Mouse (Mus musculus): ENCODE results near the gene Riox2. TPM values are rescaled to one million over a fixed set of nuclear protein-coding genes. Genes with fewer than 3 reads are reported as not detected.

The Riox2 gene
- polyA plus RNA-seq, 1 experiment from 2014 or later: 26.6 TPM

DNA sequence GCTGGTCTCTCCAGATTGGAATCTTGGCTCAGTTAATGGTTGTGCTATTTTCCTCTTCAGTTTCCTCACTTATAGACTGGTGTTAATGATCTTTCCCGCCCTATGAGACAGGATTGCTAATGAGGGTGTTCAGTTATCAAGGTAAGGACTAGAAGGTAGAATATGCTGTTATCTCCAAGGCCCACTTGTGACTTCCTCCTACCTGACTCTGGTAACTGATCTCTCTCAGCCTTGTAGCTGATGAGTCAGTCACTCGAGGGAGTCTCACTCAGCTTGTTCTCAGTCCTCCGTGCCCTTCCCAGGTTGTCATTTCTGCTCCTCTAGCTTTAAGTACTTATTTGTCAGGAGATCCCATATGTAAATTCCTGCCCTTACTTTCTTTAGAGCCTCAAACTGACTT, 6.4 kb downstream of the Riox2 start:
- peaks cover 10% of the 10 kb centered on the region for H3K36me3 ChIP-seq (ENCODE audit: insufficient read depth, low read length)
- peaks cover under 1% of the 10 kb centered on the region; the same call in 1 of the 2 replicates for H3K4me1 ChIP-seq (replicated peaks; ENCODE audit: insufficient read depth, low read length)
- no peaks in the 10 kb centered on the region for H3K27me3 ChIP-seq (ENCODE audit: insufficient read depth, low read length)
- 84% methylated on average over 3 of the region's 3 CpGs for WGBS
- H3K27ac ChIP-seq: no peak overlapping the region
- no peak for TF ChIP-seq CTCF (IDR thresholded peaks at IDR 0.05; ENCODE audit: low read depth)
- no peak overlapping the region for H3K9ac ChIP-seq (ENCODE audit: low read depth, low read length)
- no peak overlapping the region for H3K4me2 ChIP-seq (ENCODE audit: low read length)
- H3K4me3 ChIP-seq (replicated peaks; ENCODE audit: low read depth, low read length): no peak overlapping the region
- DNase-seq (ENCODE audit: low spot score) (no peak), ATAC-seq (replicated peaks; ENCODE audit: low FRiP score, low read depth) (no peak)
- H3K9me3 ChIP-seq (replicated peaks; ENCODE audit: low read length): no peaks in the 10 kb centered on the region

- H3K4me1 ChIP-seq (replicated peaks; ENCODE audit: insufficient read depth, low read length): no peaks in the 10 kb centered on the region
- H3K27me3 ChIP-seq (ENCODE audit: insufficient read depth, low read length): no peaks in the 10 kb centered on the region
- 40% methylated on average over 7 of the region's 7 CpGs for WGBS
- no peak overlapping the region for H3K4me2 ChIP-seq (ENCODE audit: low read length)
- H3K9me3 ChIP-seq (replicated peaks; ENCODE audit: low read length): no peaks in the 10 kb centered on the region
- H3K27ac ChIP-seq: no peak overlapping the region
- ATAC-seq (replicated peaks; ENCODE audit: low FRiP score, low read depth) (peak; percentile 33; the same call in 1 of the 2 replicates), DNase-seq (ENCODE audit: low spot score) (no peak)
- H3K4me3 ChIP-seq (replicated peaks; ENCODE audit: low read depth, low read length): no peak overlapping the region
- TF ChIP-seq CTCF (IDR thresholded peaks at IDR 0.05; ENCODE audit: low read depth): no peak
- H3K9ac ChIP-seq (ENCODE audit: low read depth, low read length): no peak overlapping the region
- H3K36me3 ChIP-seq (ENCODE audit: insufficient read depth, low read length): peaks cover 31% of the 10 kb centered on the region
Measured at GRCm38 (mm10) chr16:59487239-59487638, 15.7 kb downstream of the Riox2 start.

- no peak overlapping the region for H3K4me2 ChIP-seq (ENCODE audit: low read length)
- no peak overlapping the region for H3K4me3 ChIP-seq (replicated peaks; ENCODE audit: low read depth, low read length)
- H3K27ac ChIP-seq: no peak overlapping the region
- ATAC-seq (replicated peaks; ENCODE audit: low FRiP score, low read depth): no peak
- H3K27me3 ChIP-seq (ENCODE audit: insufficient read depth, low read length): no peaks in the 10 kb centered on the region
- TF ChIP-seq CTCF (IDR thresholded peaks at IDR 0.05; ENCODE audit: low read depth): no peak
- peaks cover 30% of the 10 kb centered on the region for H3K36me3 ChIP-seq (ENCODE audit: insufficient read depth, low read length)
- DNase-seq (ENCODE audit: low spot score): no peak
- no peaks in the 10 kb centered on the region for H3K9me3 ChIP-seq (replicated peaks; ENCODE audit: low read length)
- no peak overlapping the region for H3K9ac ChIP-seq (ENCODE audit: low read depth, low read length)
- WGBS: 80% methylated on average over 9 of the region's 9 CpGs
- no peaks in the 10 kb centered on the region for H3K4me1 ChIP-seq (replicated peaks; ENCODE audit: insufficient read depth, low read length)
Measured at GRCm38 (mm10) chr16:59487975-59488548, 16.5 kb downstream of the Riox2 start.

DNA sequence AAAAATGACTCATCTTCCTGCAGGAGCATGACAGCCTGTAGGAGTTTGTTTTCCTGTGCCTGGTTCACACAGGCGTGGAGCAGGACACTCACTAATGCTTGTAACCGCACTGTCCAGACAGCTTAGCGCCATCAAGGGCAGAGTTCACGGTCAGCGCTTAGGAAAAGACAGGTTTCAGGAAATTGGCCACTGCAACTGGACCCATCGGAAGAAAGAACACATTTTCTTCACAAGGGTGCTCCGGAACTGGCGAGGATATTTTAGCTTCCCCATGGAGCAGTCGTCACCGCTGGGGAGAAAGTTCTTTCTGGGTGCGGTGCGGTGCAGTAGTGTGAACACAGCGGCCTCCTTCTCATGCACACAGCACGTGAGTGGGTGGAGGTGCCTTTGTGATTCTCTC, 21.6 kb downstream of the Riox2 start:
- no peak overlapping the region for H3K27ac ChIP-seq
- peaks cover 21% of the 10 kb centered on the region for H3K36me3 ChIP-seq (ENCODE audit: insufficient read depth, low read length)
- H3K9ac ChIP-seq (ENCODE audit: low read depth, low read length): no peak overlapping the region
- WGBS: 49% methylated on average over 14 of the region's 14 CpGs
- no peaks in the 10 kb centered on the region for H3K27me3 ChIP-seq (ENCODE audit: insufficient read depth, low read length)
- no peaks in the 10 kb centered on the region for H3K9me3 ChIP-seq (replicated peaks; ENCODE audit: low read length)
- ATAC-seq (replicated peaks; ENCODE audit: low FRiP score, low read depth): peak; percentile 85
- no peaks in the 10 kb centered on the region for H3K4me1 ChIP-seq (replicated peaks; ENCODE audit: insufficient read depth, low read length)
- H3K4me2 ChIP-seq (ENCODE audit: low read length): no peak overlapping the region
- peak; percentile 67 for DNase-seq (ENCODE audit: low spot score)
- H3K4me3 ChIP-seq (replicated peaks; ENCODE audit: low read depth, low read length): no peak overlapping the region
- no peak for TF ChIP-seq CTCF (IDR thresholded peaks at IDR 0.05; ENCODE audit: low read depth)

GRCm38 (mm10) chr16:59497947-59498346, 26.4 kb downstream of the Riox2 start:
- peak; percentile 60 for ATAC-seq (replicated peaks; ENCODE audit: low FRiP score, low read depth)

DNA sequence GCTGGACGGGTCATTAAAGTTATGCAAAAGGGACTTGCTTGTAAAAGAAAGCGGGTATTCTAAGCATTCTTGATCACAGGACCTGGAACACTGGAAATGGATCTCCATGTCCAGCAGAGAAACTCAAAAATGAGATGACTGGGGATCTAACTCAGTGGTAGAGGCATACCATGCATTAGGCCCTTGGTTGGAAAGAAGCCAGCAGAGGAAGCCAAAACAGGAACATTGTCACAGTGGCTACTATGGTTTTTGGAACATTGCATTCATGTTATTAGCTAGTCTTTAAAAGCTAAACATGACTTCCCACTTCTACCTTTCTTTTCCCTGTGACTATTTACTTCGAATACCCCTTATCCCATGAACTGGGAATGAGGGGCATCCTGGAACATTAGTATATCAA, 27.6 kb downstream of the Riox2 start:
- Histone ChIP-seq H3K27me3 (ENCODE audit: insufficient read depth, low read length) (no peaks in the 10 kb centered on the region), H3K4me1 (replicated peaks; ENCODE audit: insufficient read depth, low read length) (no peaks in the 10 kb centered on the region), H3K4me3 (replicated peaks; ENCODE audit: low read depth, low read length) (no peak overlapping the region), H3K36me3 (ENCODE audit: insufficient read depth, low read length) (0 out of 2 replicates have a peak, but pooled peaks cover 3% of the 10 kb centered on the region), H3K9me3 (replicated peaks; ENCODE audit: low read length) (no peaks in the 10 kb centered on the region), H3K27ac (no peak overlapping the region), H3K9ac (ENCODE audit: low read depth, low read length) (no peak overlapping the region), H3K4me2 (ENCODE audit: low read length) (no peak overlapping the region)
- WGBS: 91% methylated on average over 3 of the region's 3 CpGs
- no peak for DNase-seq (ENCODE audit: low spot score)
- ATAC-seq (replicated peaks; ENCODE audit: low FRiP score, low read depth): no peak
- TF ChIP-seq CTCF (IDR thresholded peaks at IDR 0.05; ENCODE audit: low read depth): no peak

More at GRCm38 (mm10) chr16:59497947-59498346, 26.4 kb downstream of the Riox2 start:
- peak; percentile 29 for DNase-seq (ENCODE audit: low spot score)
- no peak overlapping the region for H3K9ac ChIP-seq (ENCODE audit: low read depth, low read length)
- 0 out of 2 replicates have a peak, but pooled peaks cover 3% of the 10 kb centered on the region for H3K36me3 ChIP-seq (ENCODE audit: insufficient read depth, low read length)
- H3K4me3 ChIP-seq (replicated peaks; ENCODE audit: low read depth, low read length): no peak overlapping the region
- H3K27ac ChIP-seq: no peak overlapping the region
- H3K27me3 ChIP-seq (ENCODE audit: insufficient read depth, low read length): no peaks in the 10 kb centered on the region
- no peak overlapping the region for H3K4me2 ChIP-seq (ENCODE audit: low read length)
- 83% methylated on average over 1 of the region's 1 CpGs for WGBS
- no peaks in the 10 kb centered on the region for H3K4me1 ChIP-seq (replicated peaks; ENCODE audit: insufficient read depth, low read length)
- H3K9me3 ChIP-seq (replicated peaks; ENCODE audit: low read length): no peaks in the 10 kb centered on the region
- TF ChIP-seq CTCF (IDR thresholded peaks at IDR 0.05; ENCODE audit: low read depth): no peak; the same call in 1 of the 2 replicates

- Histone ChIP-seq H3K27ac (no peak overlapping the region), H3K27me3 (ENCODE audit: insufficient read depth, low read length) (no peaks in the 10 kb centered on the region), H3K4me3 (replicated peaks; ENCODE audit: low read depth, low read length) (no peak overlapping the region), H3K36me3 (ENCODE audit: insufficient read depth, low read length) (no peaks in the 10 kb centered on the region), H3K4me2 (ENCODE audit: low read length) (no peak overlapping the region), H3K9ac (ENCODE audit: low read depth, low read length) (no peak overlapping the region), H3K9me3 (replicated peaks; ENCODE audit: low read length) (no peaks in the 10 kb centered on the region), H3K4me1 (replicated peaks; ENCODE audit: insufficient read depth, low read length) (no peaks in the 10 kb centered on the region)
- 83% methylated on average over 5 of the region's 5 CpGs for WGBS
- DNase-seq (ENCODE audit: low spot score): no peak
- ATAC-seq (replicated peaks; ENCODE audit: low FRiP score, low read depth): no peak
- no peak for TF ChIP-seq CTCF (IDR thresholded peaks at IDR 0.05; ENCODE audit: low read depth)
Measured at GRCm38 (mm10) chr16:59509830-59510229, 38.3 kb downstream of the Riox2 start.

Data from kidney, postnatal 0 days (tissue).